Mouse (Mus musculus) MEL (cell line): Measurements from ENCODE around the gene Ap2m1. TPM values are rescaled to one million over a fixed set of nuclear protein-coding genes. Genes with fewer than 3 reads are reported as not detected.
A peak's percentile ranks its signal among the peaks of the same experiment; 100 is the strongest.
"Not testable (repeated sequence)": the region's sequence is repeated elsewhere in the genome, so short reads cannot be mapped to it uniquely, and the experiment has no call there.

Experiments used
- DNase-seq: peaks from one replicate; pipeline ENCODE4 v3.0.0; 2011; ENCODE audit warnings: low read depth, low spot score
- H3K27ac ChIP-seq: 2 replicates; pipeline ENCODE4 v1.5.1; 2012; ENCODE audit warnings: low read depth, mild to moderate bottlenecking, control low read depth, low read length, moderate library complexity; ENCODE audit not compliant: control insufficient read depth
- H3K27me3 ChIP-seq, 2 experiments: fragments of 150-350 bp in 1 of 2; sonication (generic) in 1 of 2; 2 replicates each; pipeline ENCODE4 v1.6.1; 2012; ENCODE audit warnings: low read length in 2 of 2, mild to moderate bottlenecking in 2 of 2, improper control_type of control experiment in 1 of 2, moderate library complexity in 1 of 2; ENCODE audit not compliant: insufficient read depth in 2 of 2, control insufficient read depth in 1 of 2
- H3K36me3 ChIP-seq, 2 experiments: 2 replicates each; pipeline ENCODE4 v1.6.1; 2012 to 2014; ENCODE audit warnings: low read length in 2 of 2, improper control_type of control experiment in 1 of 2, inconsistent platforms in 1 of 2, mild to moderate bottlenecking in 1 of 2; ENCODE audit not compliant: insufficient read depth in 2 of 2, control insufficient read depth in 1 of 2
- H3K4me1 ChIP-seq, 2 experiments: fragments of 150-350 bp in 1 of 2; sonication (generic) in 1 of 2; 2 replicates each; pipeline ENCODE4 v1.6.1; 2012; ENCODE audit warnings: low read length in 2 of 2, improper control_type of control experiment in 1 of 2, mild to moderate bottlenecking in 1 of 2; ENCODE audit not compliant: insufficient read depth in 2 of 2, control insufficient read depth in 1 of 2
- H3K4me3 ChIP-seq, 2 experiments: fragments of 150-350 bp in 1 of 2; sonication (generic) in 1 of 2; 2 replicates each; pipeline ENCODE4 v1.5.1; 2012; ENCODE audit warnings: low read depth in 2 of 2, low read length in 2 of 2, mild to moderate bottlenecking in 2 of 2, moderate library complexity in 2 of 2, control low read depth in 1 of 2, improper control_type of control experiment in 1 of 2; ENCODE audit not compliant: control insufficient read depth in 1 of 2, insufficient read depth in 1 of 2
- H3K79me2 ChIP-seq: 2 replicates; pipeline ENCODE4 v1.6.1; 2012; ENCODE audit warnings: mild to moderate bottlenecking, low read length, moderate library complexity; ENCODE audit not compliant: control insufficient read depth, poor library complexity, insufficient read depth
- H3K9ac ChIP-seq: 2 replicates; pipeline ENCODE4 v1.6.1; 2012; ENCODE audit warnings: low read depth, mild to moderate bottlenecking, control low read depth, low read length, moderate library complexity; ENCODE audit not compliant: control insufficient read depth, poor library complexity, severe bottlenecking
- H3K9me3 ChIP-seq: fragments of 150-350 bp; sonication (generic); replicated peaks from 2 replicates; pipeline ENCODE4 v1.6.1; 2012; ENCODE audit warnings: mild to moderate bottlenecking, low read length, improper control_type of control experiment, moderate library complexity; ENCODE audit not compliant: insufficient read depth
- CHD2 ChIP-seq: IDR thresholded peaks from 2 replicates; pipeline ENCODE4 v1.6.1; 2011; ENCODE audit warnings: low read length, improper control_type of control experiment
- CTCF ChIP-seq, 3 experiments: IDR thresholded peaks in 2 of 3; conservative IDR thresholded peaks in 1 of 3; 2 replicates each; pipeline ENCODE4 v1.5.1; 2011 to 2012; ENCODE audit warnings: low read length in 3 of 3, low read depth in 2 of 3, mild to moderate bottlenecking in 2 of 3, improper control_type of control experiment in 1 of 3, inconsistent platforms in 1 of 3, mixed read lengths in 1 of 3, moderate library complexity in 1 of 3; ENCODE audit not compliant: control insufficient read depth in 1 of 3, insufficient read depth in 1 of 3, poor library complexity in 1 of 3, severe bottlenecking in 1 of 3
- EP300 ChIP-seq, 2 experiments: IDR thresholded peaks; 2 replicates each; pipeline ENCODE4 v1.6.1; 2011; ENCODE audit warnings: improper control_type of control experiment in 2 of 2, low read length in 2 of 2, low read depth in 1 of 2, mild to moderate bottlenecking in 1 of 2
- GABPA ChIP-seq: IDR thresholded peaks from 2 replicates; pipeline ENCODE4 v1.6.1; 2012; ENCODE audit warnings: low read depth, mild to moderate bottlenecking, inconsistent platforms, low read length, improper control_type of control experiment, moderate library complexity
- NELFE ChIP-seq: IDR thresholded peaks from 2 replicates; pipeline ENCODE4 v1.6.1; 2011; ENCODE audit warnings: low read depth, low read length, improper control_type of control experiment
- NRF1 ChIP-seq: IDR thresholded peaks from 2 replicates; pipeline ENCODE4 v1.6.1; 2014; ENCODE audit warnings: low read depth, mild to moderate bottlenecking, inconsistent platforms, low read length, improper control_type of control experiment, moderate library complexity; ENCODE audit not compliant: poor library complexity, insufficient read depth, severe bottlenecking
- POLR2AphosphoS2 ChIP-seq: IDR thresholded peaks from 2 replicates; pipeline ENCODE4 v1.6.1; 2011; ENCODE audit warnings: low read length, improper control_type of control experiment
- POLR2AphosphoS5 ChIP-seq: IDR thresholded peaks from 2 replicates; pipeline ENCODE4 v1.6.1; 2012; ENCODE audit warnings: low read depth, borderline replicate concordance, mild to moderate bottlenecking, inconsistent platforms, low read length, moderate library complexity, mixed read lengths
- RCOR1 ChIP-seq: IDR thresholded peaks from 2 replicates; pipeline ENCODE4 v1.6.1; 2012; ENCODE audit warnings: low read depth, mild to moderate bottlenecking, inconsistent platforms, low read length, improper control_type of control experiment
- SIN3A ChIP-seq: IDR thresholded peaks from 2 replicates; pipeline ENCODE4 v1.6.1; 2012; ENCODE audit warnings: low read length, improper control_type of control experiment, inconsistent platforms
- SMC3 ChIP-seq: IDR thresholded peaks from 2 replicates; pipeline ENCODE4 v1.6.1; 2011; ENCODE audit warnings: low read depth, low read length, improper control_type of control experiment
- TAL1 ChIP-seq: IDR thresholded peaks from 2 replicates; pipeline ENCODE4 v1.6.1; 2012; ENCODE audit warnings: mild to moderate bottlenecking, inconsistent platforms, low read length, moderate library complexity, mixed read lengths
- TBP ChIP-seq: IDR thresholded peaks from 2 replicates; pipeline ENCODE4 v1.8.0; 2011; ENCODE audit warnings: low read depth, low read length, improper control_type of control experiment
- UBTF ChIP-seq: IDR thresholded peaks from 2 replicates; pipeline ENCODE4 v1.6.1; 2012; ENCODE audit warnings: low read depth, mild to moderate bottlenecking, inconsistent platforms, low read length, improper control_type of control experiment, moderate library complexity, borderline replicate concordance; ENCODE audit not compliant: insufficient read depth
- ZC3H11A ChIP-seq: IDR thresholded peaks from 2 replicates; pipeline ENCODE4 v1.6.1; 2012; ENCODE audit warnings: low read depth, mild to moderate bottlenecking, inconsistent platforms, low read length, improper control_type of control experiment
- ZKSCAN1 ChIP-seq: IDR thresholded peaks from 2 replicates; pipeline ENCODE4 v1.6.1; 2012; ENCODE audit warnings: low read depth, mild to moderate bottlenecking, inconsistent platforms, low read length, improper control_type of control experiment, moderate library complexity
- ZMIZ1 ChIP-seq: IDR thresholded peaks from 2 replicates; pipeline ENCODE4 v1.6.1; 2012; ENCODE audit warnings: low read depth, mild to moderate bottlenecking, inconsistent platforms, low read length, improper control_type of control experiment, moderate library complexity
- polyA plus RNA-seq, 2 experiments: library from polyadenylated mRNA; stranded (reverse) in 1 of 2; unstranded in 1 of 2; fragments of >175 nt in 1 of 2; fragments of >200 nt in 1 of 2; gene quantifications; 2 replicates each; pipeline versions ENCODE4 v1.2.1 to v1.2.4; 2012; ENCODE audit warnings: low replicate concordance in 2 of 2, low read depth in 1 of 2; ENCODE audit not compliant: insufficient read length in 2 of 2, insufficient read depth in 1 of 2, missing spikeins in 1 of 2
- total RNA-seq: library from RNA; depleted of rRNA; stranded (reverse); fragments of 300-350 nt; gene quantifications from 2 replicates; pipeline ENCODE4 v1.2.3, GENCODE M21; 2012

Ap2m1 gene
- total and polyA plus RNA-seq, 3 experiments, result 185 to 1,810 (median 312) TPM

- TF ChIP-seq NRF1 (peak; percentile 88), ZMIZ1 (no peak), UBTF (no peak), POLR2AphosphoS2 (peak; percentile 78; the same call in 1 of the 2 replicates)
Measured at GRCm38 (mm10) chr16:20535296-20536080, at the start of gene Ap2m1 (continued).

- Histone ChIP-seq H3K9me3 (no peaks in the 10 kb centered on the region), H3K4me3 (no peak overlapping the region), H3K36me3 (no peaks in the 10 kb centered on the region; a peak in 1 of 4 replicates), H3K79me2 (no peaks in the 10 kb centered on the region), H3K27me3 (peaks cover 0 to 3% of the 10 kb centered on the region in 2 experiments; a peak in 1 of 4 replicates), H3K27ac (no peak overlapping the region), H3K9ac (no peak overlapping the region), H3K4me1 (peaks cover 0 to 10% of the 10 kb centered on the region in 2 experiments; a peak in 2 of 4 replicates)
- TF ChIP-seq TBP (no peak), CTCF (IDR thresholded peaks at IDR 0.05 in 2 of 3, conservative IDR thresholded peaks at IDR 0.05 in 1 of 3; ENCODE audit: control insufficient read depth in 1 of 3, insufficient read depth in 1 of 3, low read depth in 2 of 3, low read length in 3 of 3, poor library complexity in 1 of 3, severe bottlenecking in 1 of 3) (no peak), ZKSCAN1 (no peak), CHD2 (no peak), SMC3 (no peak), POLR2AphosphoS2 (no peak), UBTF (no peak)
- no peak for DNase-seq
Measured at GRCm38 (mm10) chr16:20486048-20486447, 49.2 kb upstream of the Ap2m1 start.

GRCm38 (mm10) chr16:20488151-20488550 lies 47.1 kb upstream of the Ap2m1 start:
- H3K4me3 ChIP-seq, result no peak overlapping the region
- peaks cover 0 to under 1% of the 10 kb centered on the region in 2 experiments; a peak in 2 of 4 replicates for H3K36me3 ChIP-seq
- H3K27ac ChIP-seq, result no peak overlapping the region
- no peaks in the 10 kb centered on the region for H3K79me2 ChIP-seq
- H3K9me3 ChIP-seq, result no peaks in the 10 kb centered on the region
- TF ChIP-seq TBP (no peak), POLR2AphosphoS5 (no peak), RCOR1 (no peak), EP300 (IDR thresholded peaks at IDR 0.05; ENCODE audit: low read depth in 1 of 2, low read length in 2 of 2) (no peak), GABPA (no peak), NRF1 (no peak), TAL1 (no peak), POLR2AphosphoS2 (no peak), UBTF (no peak), ZKSCAN1 (no peak), NELFE (no peak), ZMIZ1 (no peak), SIN3A (no peak), ZC3H11A (no peak)
- H3K4me1 ChIP-seq, result peaks cover 0 to 10% of the 10 kb centered on the region in 2 experiments; a peak in 2 of 4 replicates
- H3K9ac ChIP-seq, result no peak overlapping the region
- no peak for DNase-seq
- peaks cover 0 to 3% of the 10 kb centered on the region in 2 experiments; a peak in 1 of 4 replicates for H3K27me3 ChIP-seq

GRCm38 (mm10) chr16:20488751-20489150 lies 46.5 kb upstream of the Ap2m1 start:
- DNase-seq, H3K9ac ChIP-seq, H3K4me1 ChIP-seq, H3K27ac ChIP-seq, H3K79me2 ChIP-seq, H3K27me3 ChIP-seq, H3K9me3 ChIP-seq, H3K36me3 ChIP-seq, H3K4me3 ChIP-seq: not testable (repeated sequence)
